Mouse (Mus musculus) MEL (cell line): ENCODE results near the gene Ift20. TPM values are rescaled to one million over a fixed set of nuclear protein-coding genes. Genes with fewer than 3 reads are reported as not detected.
A peak's percentile ranks its signal among the peaks of the same experiment; 100 is the strongest.

Source experiments
- DNase-seq: peaks from one replicate; pipeline ENCODE4 v3.0.0; 2011; ENCODE audit warnings: low read depth, low spot score
- H3K27ac ChIP-seq: 2 replicates; pipeline ENCODE4 v1.5.1; 2012; ENCODE audit warnings: low read depth, mild to moderate bottlenecking, control low read depth, low read length, moderate library complexity; ENCODE audit not compliant: control insufficient read depth
- H3K27me3 ChIP-seq, 2 experiments: fragments of 150-350 bp in 1 of 2; sonication (generic) in 1 of 2; 2 replicates each; pipeline ENCODE4 v1.6.1; 2012; ENCODE audit warnings: low read length in 2 of 2, mild to moderate bottlenecking in 2 of 2, improper control_type of control experiment in 1 of 2, moderate library complexity in 1 of 2; ENCODE audit not compliant: insufficient read depth in 2 of 2, control insufficient read depth in 1 of 2
- H3K36me3 ChIP-seq, 2 experiments: 2 replicates each; pipeline ENCODE4 v1.6.1; 2012 to 2014; ENCODE audit warnings: low read length in 2 of 2, improper control_type of control experiment in 1 of 2, inconsistent platforms in 1 of 2, mild to moderate bottlenecking in 1 of 2; ENCODE audit not compliant: insufficient read depth in 2 of 2, control insufficient read depth in 1 of 2
- H3K4me1 ChIP-seq, 2 experiments: fragments of 150-350 bp in 1 of 2; sonication (generic) in 1 of 2; 2 replicates each; pipeline ENCODE4 v1.6.1; 2012; ENCODE audit warnings: low read length in 2 of 2, improper control_type of control experiment in 1 of 2, mild to moderate bottlenecking in 1 of 2; ENCODE audit not compliant: insufficient read depth in 2 of 2, control insufficient read depth in 1 of 2
- H3K4me3 ChIP-seq, 2 experiments: fragments of 150-350 bp in 1 of 2; sonication (generic) in 1 of 2; 2 replicates each; pipeline ENCODE4 v1.5.1; 2012; ENCODE audit warnings: low read depth in 2 of 2, low read length in 2 of 2, mild to moderate bottlenecking in 2 of 2, moderate library complexity in 2 of 2, control low read depth in 1 of 2, improper control_type of control experiment in 1 of 2; ENCODE audit not compliant: control insufficient read depth in 1 of 2, insufficient read depth in 1 of 2
- H3K79me2 ChIP-seq: 2 replicates; pipeline ENCODE4 v1.6.1; 2012; ENCODE audit warnings: mild to moderate bottlenecking, low read length, moderate library complexity; ENCODE audit not compliant: control insufficient read depth, poor library complexity, insufficient read depth
- H3K9ac ChIP-seq: 2 replicates; pipeline ENCODE4 v1.6.1; 2012; ENCODE audit warnings: low read depth, mild to moderate bottlenecking, control low read depth, low read length, moderate library complexity; ENCODE audit not compliant: control insufficient read depth, poor library complexity, severe bottlenecking
- H3K9me3 ChIP-seq: fragments of 150-350 bp; sonication (generic); replicated peaks from 2 replicates; pipeline ENCODE4 v1.6.1; 2012; ENCODE audit warnings: mild to moderate bottlenecking, low read length, improper control_type of control experiment, moderate library complexity; ENCODE audit not compliant: insufficient read depth
- CTCF ChIP-seq, 3 experiments: IDR thresholded peaks in 2 of 3; conservative IDR thresholded peaks in 1 of 3; 2 replicates each; pipeline ENCODE4 v1.5.1; 2011 to 2012; ENCODE audit warnings: low read length in 3 of 3, low read depth in 2 of 3, mild to moderate bottlenecking in 2 of 3, improper control_type of control experiment in 1 of 3, inconsistent platforms in 1 of 3, mixed read lengths in 1 of 3, moderate library complexity in 1 of 3; ENCODE audit not compliant: control insufficient read depth in 1 of 3, insufficient read depth in 1 of 3, poor library complexity in 1 of 3, severe bottlenecking in 1 of 3
- EP300 ChIP-seq, 2 experiments: IDR thresholded peaks; 2 replicates each; pipeline ENCODE4 v1.6.1; 2011; ENCODE audit warnings: improper control_type of control experiment in 2 of 2, low read length in 2 of 2, low read depth in 1 of 2, mild to moderate bottlenecking in 1 of 2
- ETS1 ChIP-seq: IDR thresholded peaks from 2 replicates; pipeline ENCODE4 v1.6.1; 2012; ENCODE audit warnings: low read depth, mild to moderate bottlenecking, inconsistent platforms, low read length, improper control_type of control experiment, moderate library complexity
- GATA1 ChIP-seq: IDR thresholded peaks from 2 replicates; pipeline ENCODE4 v1.6.1; 2011; ENCODE audit warnings: low read depth, low read length, improper control_type of control experiment
- HCFC1 ChIP-seq: IDR thresholded peaks from 2 replicates; pipeline ENCODE4 v1.6.1; 2012; ENCODE audit warnings: low read depth, mild to moderate bottlenecking, inconsistent platforms, low read length, improper control_type of control experiment, moderate library complexity
- JUND ChIP-seq: IDR thresholded peaks from 2 replicates; pipeline ENCODE4 v1.6.1; 2011; ENCODE audit warnings: low read depth, mild to moderate bottlenecking, improper control_type of control experiment, low read length
- KAT2A ChIP-seq: conservative IDR thresholded peaks from 2 replicates; pipeline ENCODE4 v1.6.1; 2012; ENCODE audit warnings: low read depth, low read length, improper control_type of control experiment, inconsistent platforms
- MAFK ChIP-seq: IDR thresholded peaks from 2 replicates; pipeline ENCODE4 v1.6.1; 2011; ENCODE audit warnings: low read depth, mild to moderate bottlenecking, low read length, improper control_type of control experiment, borderline replicate concordance
- MYB ChIP-seq: IDR thresholded peaks from 2 replicates; pipeline ENCODE4 v1.6.1; 2011; ENCODE audit warnings: mild to moderate bottlenecking, low read depth, low read length, improper control_type of control experiment
- NELFE ChIP-seq: IDR thresholded peaks from 2 replicates; pipeline ENCODE4 v1.6.1; 2011; ENCODE audit warnings: low read depth, low read length, improper control_type of control experiment
- POLR2AphosphoS2 ChIP-seq: IDR thresholded peaks from 2 replicates; pipeline ENCODE4 v1.6.1; 2011; ENCODE audit warnings: low read length, improper control_type of control experiment
- RAD21 ChIP-seq: IDR thresholded peaks from 2 replicates; pipeline ENCODE4 v1.6.1; 2011; ENCODE audit warnings: mild to moderate bottlenecking, low read depth, low read length, improper control_type of control experiment
- TAL1 ChIP-seq: IDR thresholded peaks from 2 replicates; pipeline ENCODE4 v1.6.1; 2012; ENCODE audit warnings: mild to moderate bottlenecking, inconsistent platforms, low read length, moderate library complexity, mixed read lengths
- TBP ChIP-seq: IDR thresholded peaks from 2 replicates; pipeline ENCODE4 v1.8.0; 2011; ENCODE audit warnings: low read depth, low read length, improper control_type of control experiment
- UBTF ChIP-seq: IDR thresholded peaks from 2 replicates; pipeline ENCODE4 v1.6.1; 2012; ENCODE audit warnings: low read depth, mild to moderate bottlenecking, inconsistent platforms, low read length, improper control_type of control experiment, moderate library complexity, borderline replicate concordance; ENCODE audit not compliant: insufficient read depth
- USF1 ChIP-seq: IDR thresholded peaks from 2 replicates; pipeline ENCODE4 v1.6.1; 2014; ENCODE audit warnings: low read depth, mild to moderate bottlenecking, inconsistent platforms, low read length, improper control_type of control experiment, moderate library complexity
- ZNF384 ChIP-seq: IDR thresholded peaks from 2 replicates; pipeline ENCODE4 v1.6.1; 2012; ENCODE audit warnings: low read depth, mild to moderate bottlenecking, inconsistent platforms, low read length, improper control_type of control experiment
- polyA plus RNA-seq, 2 experiments: library from polyadenylated mRNA; stranded (reverse) in 1 of 2; unstranded in 1 of 2; fragments of >175 nt in 1 of 2; fragments of >200 nt in 1 of 2; gene quantifications; 2 replicates each; pipeline versions ENCODE4 v1.2.1 to v1.2.4; 2012; ENCODE audit warnings: low replicate concordance in 2 of 2, low read depth in 1 of 2; ENCODE audit not compliant: insufficient read length in 2 of 2, insufficient read depth in 1 of 2, missing spikeins in 1 of 2
- total RNA-seq: library from RNA; depleted of rRNA; stranded (reverse); fragments of 300-350 nt; gene quantifications from 2 replicates; pipeline ENCODE4 v1.2.3, GENCODE M21; 2012

Ift20 gene
- total and polyA plus RNA-seq, 3 experiments = 128 to 196 TPM; not detected in 1

- Histone ChIP-seq H3K79me2 (no peaks in the 10 kb centered on the region), H3K9me3 (no peaks in the 10 kb centered on the region), H3K27me3 (no peaks in the 10 kb centered on the region), H3K4me1 (peaks cover 11 to 12% of the 10 kb centered on the region in 2 experiments), H3K27ac (no peak overlapping the region), H3K4me3 (no peak overlapping the region), H3K9ac (no peak overlapping the region), H3K36me3 (peaks cover 3 to 14% of the 10 kb centered on the region in 2 experiments)
- DNase-seq = no peak
- TF ChIP-seq GATA1 = 0 out of 2 replicates have a peak, but pooled peaks have one; percentile 28
- no peak for TF ChIP-seq CTCF (IDR thresholded peaks at IDR 0.05 in 2 of 3, conservative IDR thresholded peaks at IDR 0.05 in 1 of 3; ENCODE audit: control insufficient read depth in 1 of 3, insufficient read depth in 1 of 3, low read depth in 2 of 3, low read length in 3 of 3, poor library complexity in 1 of 3, severe bottlenecking in 1 of 3)
Observed at GRCm38 (mm10) chr11:78574975-78575374, 38.8 kb downstream of the Ift20 start.

- peaks cover 4 to 10% of the 10 kb centered on the region in 2 experiments; a peak in 3 of 4 replicates for H3K36me3 ChIP-seq
- H3K27ac ChIP-seq = no peak overlapping the region
- no peaks in the 10 kb centered on the region for H3K9me3 ChIP-seq
- H3K4me3 ChIP-seq = no peak overlapping the region
- no peak for DNase-seq
- H3K4me1 ChIP-seq = peaks cover 0 to 2% of the 10 kb centered on the region in 2 experiments; a peak in 2 of 4 replicates
- H3K79me2 ChIP-seq = no peaks in the 10 kb centered on the region
- no peak for TF ChIP-seq NELFE
- TF ChIP-seq GATA1 = peak; percentile 56
- TF ChIP-seq MAFK = no peak
- TF ChIP-seq UBTF = no peak
- no peak for TF ChIP-seq KAT2A
- peak; percentile 33; the same call in 1 of the 2 replicates for TF ChIP-seq USF1
- TF ChIP-seq POLR2AphosphoS2 = no peak
- TF ChIP-seq ETS1 = peak; percentile 51; the same call in 1 of the 2 replicates
- no peak for TF ChIP-seq ZNF384
- TF ChIP-seq HCFC1 = no peak
- TF ChIP-seq MYB = peak; percentile 23; the same call in 1 of the 2 replicates
- TF ChIP-seq EP300 (IDR thresholded peaks at IDR 0.05; ENCODE audit: low read depth in 1 of 2, low read length in 2 of 2) = peak; percentile 53 to 71
- TF ChIP-seq TBP = no peak
- no peak for TF ChIP-seq JUND
- no peak for TF ChIP-seq RAD21
- peak; percentile 19; the same call in 1 of the 2 replicates for TF ChIP-seq TAL1
- no peak overlapping the region for H3K9ac ChIP-seq
- no peaks in the 10 kb centered on the region for H3K27me3 ChIP-seq
Observed at GRCm38 (mm10) chr11:78582848-78583247, 46.7 kb downstream of the Ift20 start.
